Mouse (Mus musculus): ENCODE results near the gene Rps6kb1. TPM values are rescaled to one million over a fixed set of nuclear protein-coding genes. Genes with fewer than 3 reads are reported as not detected.
"Not testable (repeated sequence)": the region's sequence is repeated elsewhere in the genome, so short reads cannot be mapped to it uniquely, and the experiment has no call there.

Rps6kb1 gene
- total RNA-seq, 2 experiments from 2014 or later: 31.9 to 43.7 TPM

- DNase-seq (ENCODE audit: low spot score in 2 of 2): no peak
Measured at GRCm38 (mm10) chr11:86545556-86545955, 951 bp upstream of the Rps6kb1 start.

- no peak for DNase-seq (ENCODE audit: low spot score in 2 of 2)
Measured at GRCm38 (mm10) chr11:86543960-86544638, 506 bp downstream of the Rps6kb1 start.

GRCm38 (mm10) chr11:86542851-86543250 lies 1.8 kb downstream of the Rps6kb1 start:
- no peak for DNase-seq (ENCODE audit: low spot score in 2 of 2)

- no peak for DNase-seq (ENCODE audit: low spot score in 2 of 2)
Measured at GRCm38 (mm10) chr11:86540476-86540845, 4.1 kb downstream of the Rps6kb1 start.

- DNase-seq (ENCODE audit: low spot score in 2 of 2): no peak
Measured at GRCm38 (mm10) chr11:86539716-86540475, 4.7 kb downstream of the Rps6kb1 start.

- no peak for DNase-seq (ENCODE audit: low spot score in 2 of 2)
Measured at GRCm38 (mm10) chr11:86538786-86539185, 5.8 kb downstream of the Rps6kb1 start.

- DNase-seq (ENCODE audit: low spot score in 2 of 2): no peak
Measured at GRCm38 (mm10) chr11:86534201-86534910, 10.2 kb downstream of the Rps6kb1 start.

GRCm38 (mm10) chr11:86533302-86533701 lies 11.3 kb downstream of the Rps6kb1 start:
- DNase-seq (ENCODE audit: low spot score in 2 of 2): not testable (repeated sequence)

- DNase-seq (ENCODE audit: low spot score in 2 of 2): no peak
Measured at GRCm38 (mm10) chr11:86532834-86533233, 11.8 kb downstream of the Rps6kb1 start.

GRCm38 (mm10) chr11:86527528-86527927 lies 17.1 kb downstream of the Rps6kb1 start:
- DNase-seq (ENCODE audit: low spot score in 2 of 2): no peak

GRCm38 (mm10) chr11:86519751-86520150 lies 24.9 kb downstream of the Rps6kb1 start:
- no peak for DNase-seq (ENCODE audit: low spot score in 2 of 2)

- DNase-seq (ENCODE audit: low spot score in 2 of 2): no peak
Measured at GRCm38 (mm10) chr11:86517229-86517628, 27.4 kb downstream of the Rps6kb1 start.

- DNase-seq (ENCODE audit: low spot score in 2 of 2): no peak
Measured at GRCm38 (mm10) chr11:86516620-86517019, 28.0 kb downstream of the Rps6kb1 start.

GRCm38 (mm10) chr11:86507991-86508390 lies 36.6 kb downstream of the Rps6kb1 start:
- no peak for DNase-seq (ENCODE audit: low spot score in 2 of 2)

- DNase-seq (ENCODE audit: low spot score in 2 of 2): no peak
Measured at GRCm38 (mm10) chr11:86507334-86507733, 37.3 kb downstream of the Rps6kb1 start.

- DNase-seq (ENCODE audit: low spot score in 2 of 2): no peak
Measured at GRCm38 (mm10) chr11:86503121-86503520, 41.5 kb downstream of the Rps6kb1 start.

GRCm38 (mm10) chr11:86500795-86501194 lies 43.8 kb downstream of the Rps6kb1 start:
- DNase-seq (ENCODE audit: low spot score in 2 of 2): no peak

GRCm38 (mm10) chr11:86497908-86498307 lies 46.7 kb downstream of the Rps6kb1 start:
- DNase-seq (ENCODE audit: low spot score in 2 of 2): no peak

GRCm38 (mm10) chr11:86497356-86497755 lies 47.2 kb downstream of the Rps6kb1 start:
- DNase-seq (ENCODE audit: low spot score in 2 of 2): no peak

- DNase-seq (ENCODE audit: low spot score in 2 of 2): no peak
Measured at GRCm38 (mm10) chr11:86490782-86491181, 53.8 kb downstream of the Rps6kb1 start.

- peak; percentile 46 to 58 for DNase-seq (ENCODE audit: low spot score in 2 of 2)
Measured at GRCm38 (mm10) chr11:86484910-86485510, 59.6 kb downstream of the Rps6kb1 start.
